Mouse (Mus musculus) spleen, postnatal 10 days (tissue): Measurements from ENCODE around the gene Tsnax.

Experiments used
- DNase-seq, 2 experiments: peaks; one replicate each; pipeline ENCODE4 v3.0.0; 2021 to 2022; ENCODE audit warnings: low spot score in 2 of 2

Tsnax gene

GRCm38 (mm10) chr8:125080388-125081344, 67.9 kb downstream of the Tsnax start:
- no peak for DNase-seq

GRCm38 (mm10) chr8:125083746-125084145, 70.9 kb downstream of the Tsnax start:
- DNase-seq, result no peak
